Mouse (Mus musculus) cerebellum, postnatal 14 days (tissue): ENCODE data around the gene Elmo3.
A peak's percentile ranks its signal among the peaks of the same experiment; 100 is the strongest.

Experiments used
- DNase-seq, 2 experiments: peaks; one replicate each; pipeline ENCODE4 v3.0.0; 2021; ENCODE audit warnings: mixed read lengths in 2 of 2

The Elmo3 gene

DNA sequence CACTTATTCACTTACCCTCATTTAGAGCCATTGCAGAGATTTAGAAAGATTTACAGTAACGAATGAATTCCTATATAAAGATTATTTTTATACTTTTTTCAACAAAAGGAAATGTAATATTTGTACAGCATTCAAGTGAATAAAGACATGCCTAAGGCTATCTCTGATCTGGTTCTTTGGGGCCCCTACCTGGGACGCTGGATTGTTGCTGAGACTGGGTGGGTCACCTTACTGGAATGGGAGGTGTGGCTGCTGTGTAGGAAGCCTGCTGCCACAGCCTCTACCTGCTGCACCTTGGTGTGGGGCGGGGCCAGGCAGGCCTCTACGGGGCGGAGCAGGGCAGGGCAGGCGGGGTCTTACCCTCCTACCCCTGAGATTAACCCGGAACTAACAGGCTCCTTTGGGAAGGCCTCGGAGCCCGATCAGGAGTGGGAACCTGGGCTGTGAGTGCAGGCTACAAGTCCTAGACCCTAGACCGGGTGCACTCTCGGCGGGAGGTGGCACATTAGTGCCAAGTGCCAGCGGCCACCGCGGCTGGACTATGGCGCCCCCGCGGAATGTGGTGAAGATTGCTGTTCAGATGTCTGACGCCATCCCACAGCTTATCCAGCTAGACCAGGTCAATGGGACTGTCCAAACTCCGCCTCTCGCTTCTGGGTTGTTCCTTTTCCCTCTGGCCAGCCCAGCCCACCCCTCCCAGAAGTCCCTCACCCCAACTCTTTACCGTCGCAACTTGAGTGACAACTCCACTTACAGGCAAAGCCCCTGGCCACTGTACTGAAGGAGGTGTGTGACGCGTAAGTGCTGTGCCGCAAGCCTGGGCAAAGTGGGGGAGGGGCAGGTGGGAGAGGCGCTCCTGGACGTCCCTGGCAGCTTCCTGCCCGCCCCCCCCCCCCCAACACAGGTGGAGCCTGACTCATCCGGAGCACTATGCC lies at the start of gene Elmo3:
Elmo3 (plus strand) TSS at position 391 of the 935 bp plus-strand sequence.
- DNase-seq: peak; percentile 81 to 84

GRCm38 (mm10) chr8:105257318-105258114 lies 47.9 kb upstream of the Elmo3 start:
- DNase-seq: no peak

DNA sequence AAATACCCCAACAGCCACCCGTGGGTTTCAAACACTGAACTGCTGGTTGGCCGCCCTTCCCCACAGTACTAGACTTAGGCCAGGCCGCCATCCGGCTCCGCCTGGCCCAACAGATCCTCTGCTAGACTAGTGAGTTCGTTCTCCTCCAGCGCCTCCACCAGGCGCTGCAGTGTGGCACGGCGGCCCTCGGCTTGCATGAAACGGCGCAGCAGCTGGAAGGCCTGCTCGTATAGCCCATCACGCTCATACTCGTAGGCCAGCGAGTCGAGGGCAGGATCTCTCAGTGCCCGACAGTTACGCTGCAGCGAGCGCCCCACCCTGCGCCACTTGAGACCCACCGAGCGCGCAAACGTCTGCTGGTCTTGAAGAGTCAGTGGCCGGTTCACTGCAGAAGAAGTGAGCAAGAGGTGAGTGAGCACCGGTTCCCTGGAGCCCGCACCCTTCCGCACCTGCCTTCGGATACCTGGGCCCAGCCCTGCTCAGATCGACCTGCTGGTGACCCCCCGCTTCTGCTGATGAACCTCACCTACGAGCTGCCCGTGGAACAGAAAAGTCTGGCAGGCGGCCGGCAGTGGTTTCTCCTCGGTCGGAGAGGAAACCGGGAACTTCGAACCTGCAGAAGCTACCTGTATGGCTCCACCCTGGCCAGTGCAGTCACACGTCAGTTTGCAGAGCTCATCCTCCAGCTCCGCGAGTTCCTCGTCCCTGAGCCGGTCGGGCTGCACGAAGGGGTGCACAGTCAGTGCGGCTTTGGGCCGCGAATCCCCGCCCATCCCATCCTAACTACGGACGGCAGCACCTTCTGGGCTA lies 46.3 kb upstream of the Elmo3 start:
- peak; percentile 41 to 47 for DNase-seq

DNA sequence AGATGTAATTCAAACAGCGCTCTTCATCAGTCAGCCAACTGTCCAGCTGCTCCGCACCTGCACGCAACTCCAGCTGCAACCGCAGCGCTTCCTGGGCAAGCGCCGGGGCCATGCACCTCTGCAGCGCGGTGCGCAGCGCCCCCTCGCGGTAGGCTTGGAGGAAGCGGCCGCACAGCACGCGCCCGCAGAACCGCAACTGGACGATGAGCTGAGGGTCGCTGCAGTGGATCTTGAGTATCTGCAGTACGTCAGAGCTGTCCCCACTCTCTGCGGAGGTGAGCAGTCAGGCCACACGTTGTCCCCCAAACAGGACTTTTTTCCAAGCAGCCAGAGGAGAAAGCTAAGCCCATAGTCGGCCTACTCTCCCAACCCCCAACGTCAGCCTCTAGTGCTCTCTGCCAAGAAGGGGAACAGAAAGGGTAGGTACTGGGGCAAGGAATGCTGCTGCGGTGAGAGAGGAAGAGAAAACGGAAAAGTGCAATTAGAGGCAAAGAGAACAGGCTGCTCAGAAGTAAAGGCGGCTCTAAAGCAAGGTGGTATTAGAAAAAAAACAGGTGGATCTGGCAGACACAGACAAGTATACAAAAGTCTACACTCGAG lies 45.6 kb upstream of the Elmo3 start:
- peak; percentile 79 to 85 for DNase-seq

- no peak for DNase-seq
Measured at GRCm38 (mm10) chr8:105260371-105261099, 44.9 kb upstream of the Elmo3 start.

DNA sequence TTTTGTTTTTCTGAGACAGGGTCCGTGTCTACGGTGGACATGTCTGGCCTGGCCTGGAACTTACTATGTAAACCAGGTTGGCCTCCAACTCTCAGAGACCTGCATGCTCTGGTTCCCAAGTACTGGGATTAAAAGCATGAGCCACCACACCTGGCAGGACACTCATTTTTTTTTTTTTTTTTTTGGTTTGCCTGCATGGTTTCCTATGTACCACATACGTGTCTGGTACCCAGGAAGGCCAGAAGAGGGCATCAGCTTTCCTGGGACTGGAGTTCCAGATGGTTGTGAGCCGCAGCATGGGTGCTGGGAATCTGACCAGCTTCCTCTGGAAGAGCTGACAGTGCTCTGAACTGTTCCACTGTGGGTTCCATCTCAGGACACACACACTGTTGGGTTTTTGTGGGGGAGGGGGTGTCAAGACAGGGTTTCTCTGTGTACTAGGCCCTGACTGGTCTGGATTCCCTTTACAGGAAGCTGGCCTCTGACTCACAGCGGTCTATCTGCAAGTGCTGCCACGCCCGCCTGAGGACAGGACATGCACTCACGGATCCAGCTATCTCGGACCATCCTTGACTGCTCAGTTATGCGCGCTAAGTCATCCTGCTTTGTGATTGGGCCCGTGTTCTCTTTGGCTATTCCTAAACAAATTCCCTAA lies 43.9 kb upstream of the Elmo3 start:
- no peak for DNase-seq

DNA sequence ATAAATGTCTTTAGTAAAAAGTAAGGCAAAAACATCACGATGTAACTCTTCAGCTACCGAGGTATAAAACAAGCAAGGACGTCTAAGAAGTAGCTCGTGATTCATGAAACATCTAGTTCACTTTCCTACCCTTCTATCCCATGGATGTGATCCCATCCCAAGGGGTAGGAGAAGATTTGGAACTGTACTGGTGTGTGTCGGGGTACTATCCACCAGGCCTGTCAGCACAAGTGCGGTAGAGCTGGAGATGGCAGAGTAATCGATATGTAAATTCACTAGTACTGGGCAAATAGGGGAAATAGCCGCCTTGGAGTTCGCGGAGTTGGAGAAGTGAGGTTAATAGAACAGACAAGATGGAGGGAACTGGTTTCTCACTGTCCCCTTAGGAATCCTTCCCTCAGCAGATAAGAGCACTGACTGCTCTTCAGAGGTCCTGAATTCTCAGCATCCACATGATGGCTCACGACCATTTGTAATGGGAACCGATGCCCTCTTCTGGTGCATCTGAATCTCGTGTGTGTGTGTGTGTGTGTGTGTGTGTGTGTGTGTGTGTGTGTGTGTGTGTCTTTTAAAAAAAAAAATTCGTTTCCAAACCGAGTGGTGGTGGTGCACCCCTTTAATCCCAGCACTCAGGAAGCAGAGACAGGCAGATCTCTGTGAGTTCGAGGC lies 42.0 kb upstream of the Elmo3 start:
- no peak for DNase-seq

GRCm38 (mm10) chr8:105264024-105264982 lies 41.1 kb upstream of the Elmo3 start, which contains the start of the genes Tradd and Fbxl8:
Gene Tradd, minus strand, starts transcription at chr8:105264609.
Gene Fbxl8, plus strand, starts transcription at chr8:105264648.
- peak in 1 of 2 experiments; percentile 69 for DNase-seq

- no peak for DNase-seq
Measured at GRCm38 (mm10) chr8:105265128-105265527, 40.3 kb upstream of the Elmo3 start.

DNA sequence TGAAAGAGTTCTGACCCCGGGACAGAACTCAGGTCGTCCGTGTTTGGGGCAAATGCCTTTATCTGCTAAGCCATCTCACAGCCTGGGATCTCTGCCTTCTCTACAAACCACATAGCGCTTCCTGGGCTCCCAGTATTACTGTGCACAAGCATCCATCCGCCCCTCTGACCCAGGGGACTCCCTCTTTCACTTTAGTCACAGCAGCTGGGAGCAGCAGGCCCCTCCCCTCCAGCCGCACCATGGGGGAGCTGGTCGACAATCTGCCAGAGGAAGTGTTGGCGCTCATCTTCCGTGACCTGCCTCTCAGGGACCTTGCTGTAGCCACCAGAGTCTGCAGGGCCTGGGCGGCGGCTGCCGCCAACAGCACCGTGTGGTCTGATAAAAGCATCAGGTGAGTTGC lies 38.6 kb upstream of the Elmo3 start:
- no peak for DNase-seq

GRCm38 (mm10) chr8:105268342-105269074 lies 36.9 kb upstream of the Elmo3 start:
- peak; percentile 72 to 74 for DNase-seq

DNA sequence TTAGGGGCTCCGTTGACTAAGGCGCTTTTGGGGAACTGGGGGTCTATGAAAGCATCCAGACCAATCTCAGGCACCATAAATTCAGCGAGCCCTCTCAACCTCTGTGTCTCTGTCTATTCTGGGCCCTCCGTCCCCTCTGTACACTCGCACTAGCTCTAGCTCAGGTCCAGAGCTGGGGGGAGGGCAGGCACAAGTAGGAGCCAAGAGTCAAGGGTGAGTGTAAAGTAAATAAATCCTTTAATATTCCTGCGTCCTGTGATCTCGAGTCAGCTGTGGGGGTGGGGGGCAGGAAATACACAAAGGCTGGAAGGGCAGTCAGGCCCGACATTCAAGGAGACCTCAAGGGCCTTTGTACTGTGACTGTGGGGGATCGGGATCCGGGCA lies 36.3 kb upstream of the Elmo3 start:
- no peak for DNase-seq

- no peak for DNase-seq
Measured at GRCm38 (mm10) chr8:105269461-105269947, 35.9 kb upstream of the Elmo3 start, which contains the start of gene Hsf4. Gene Hsf4, plus strand, starts transcription at chr8:105269801.

DNA sequence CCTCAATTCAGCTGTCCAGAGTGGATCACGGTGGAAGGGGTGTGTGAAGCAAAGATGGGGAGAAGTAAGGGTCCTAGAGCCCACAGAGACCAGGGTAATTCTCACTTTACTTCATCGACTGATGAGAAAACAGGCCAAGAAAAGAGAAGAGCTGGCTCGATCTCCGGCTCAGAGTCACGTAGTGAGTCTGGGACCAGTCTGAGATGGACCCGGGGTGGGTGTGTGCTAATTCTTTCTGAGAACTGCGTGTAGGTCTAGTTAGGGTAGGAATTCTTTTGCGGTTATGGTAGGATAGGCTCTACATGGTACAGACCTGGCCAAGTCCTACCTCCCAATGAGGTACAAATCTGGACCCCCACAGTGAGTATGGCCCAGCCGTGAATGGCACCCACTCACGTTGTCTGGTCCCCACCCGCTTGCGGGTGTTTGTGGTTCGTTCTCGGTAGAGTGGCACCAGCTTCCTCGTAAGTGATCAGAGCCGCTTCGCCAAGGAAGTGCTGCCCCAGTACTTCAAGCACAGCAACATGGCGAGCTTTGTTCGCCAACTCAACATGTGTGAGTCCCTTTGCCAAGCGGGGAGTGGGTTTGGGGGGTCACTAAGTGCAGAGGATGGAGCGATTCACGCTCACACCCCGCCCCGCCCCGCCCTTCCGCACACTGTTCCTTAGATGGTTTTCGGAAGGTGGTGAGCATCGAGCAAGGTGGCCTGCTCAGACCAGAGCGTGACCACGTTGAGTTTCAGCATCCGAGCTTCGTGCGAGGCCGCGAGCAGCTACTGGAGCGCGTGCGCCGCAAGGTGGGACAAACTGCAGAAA lies 35.1 kb upstream of the Elmo3 start:
- DNase-seq: no peak

DNA sequence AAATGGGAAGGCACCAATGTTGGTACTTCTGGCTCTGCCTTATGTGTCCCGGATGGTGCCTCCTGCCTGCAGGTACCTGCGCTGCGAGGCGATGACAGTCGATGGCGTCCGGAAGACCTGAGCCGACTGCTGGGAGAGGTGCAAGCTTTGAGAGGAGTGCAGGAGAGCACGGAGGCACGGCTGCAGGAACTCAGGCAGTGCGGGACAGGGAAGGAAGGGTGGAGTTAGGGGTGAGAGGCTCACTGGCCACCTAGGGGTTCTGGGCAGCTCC lies 34.5 kb upstream of the Elmo3 start:
- DNase-seq: no peak

DNA sequence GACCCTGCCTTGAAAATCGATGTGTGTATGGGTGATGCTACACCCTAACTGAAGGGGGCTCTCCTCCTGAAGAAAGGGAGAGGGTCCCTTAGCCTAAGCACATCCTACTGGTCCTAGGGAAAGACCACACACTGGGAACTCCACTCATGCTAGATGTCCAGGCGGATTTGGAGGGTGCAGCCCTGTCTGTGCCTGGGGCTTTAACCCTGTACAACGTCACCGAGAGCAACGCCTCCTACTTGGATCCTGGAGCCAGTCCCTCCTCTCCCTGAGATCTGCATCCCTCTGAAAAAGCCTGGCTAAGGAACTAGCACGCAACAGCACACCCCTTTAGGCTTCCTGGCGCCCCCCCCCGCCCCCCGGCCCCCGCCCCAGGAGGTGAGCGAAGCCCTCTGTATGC lies 30.0 kb upstream of the Elmo3 start:
- no peak for DNase-seq

DNA sequence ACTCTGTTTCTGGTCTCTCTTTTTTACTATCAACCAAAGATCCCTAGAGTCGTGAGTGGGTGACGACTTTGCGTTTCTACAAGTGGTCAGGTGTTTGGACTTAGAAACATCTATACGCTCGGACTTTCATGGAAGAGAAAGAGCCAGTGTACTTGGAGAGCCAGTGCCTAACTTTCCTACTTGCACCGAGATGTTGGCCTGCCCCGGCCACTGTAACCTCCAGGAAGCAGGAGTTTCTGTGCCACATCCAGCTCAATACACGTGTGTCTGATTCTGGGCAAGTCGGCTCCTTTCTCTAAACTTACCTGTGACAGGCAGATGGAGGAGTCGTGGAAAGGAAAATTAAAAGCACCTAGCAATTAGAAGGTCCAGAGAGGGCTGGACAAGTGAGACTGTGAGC lies 29.6 kb upstream of the Elmo3 start, which contains the start of gene Nol3:
Nol3 (plus strand) TSS at position 301 of the 400 bp plus-strand sequence.
- no peak for DNase-seq
